Mouse (Mus musculus) MEL (cell line): ENCODE measurements at regions not wholly inside any gene's neighbourhood (a gene's known extent, or its start where the extent isn't known, plus 50 kb on each side); places are given as distances from the start of the nearest gene placed in this dataset.

Source experiments
- DNase-seq: peaks from one replicate; pipeline ENCODE4 v3.0.0; 2011; ENCODE audit warnings: low read depth, low spot score
- H3K27ac ChIP-seq: 2 replicates; pipeline ENCODE4 v1.5.1; 2012; ENCODE audit warnings: low read depth, mild to moderate bottlenecking, control low read depth, low read length, moderate library complexity; ENCODE audit not compliant: control insufficient read depth
- H3K27me3 ChIP-seq, 2 experiments: fragments of 150-350 bp in 1 of 2; sonication (generic) in 1 of 2; 2 replicates each; pipeline ENCODE4 v1.6.1; 2012; ENCODE audit warnings: low read length in 2 of 2, mild to moderate bottlenecking in 2 of 2, improper control_type of control experiment in 1 of 2, moderate library complexity in 1 of 2; ENCODE audit not compliant: insufficient read depth in 2 of 2, control insufficient read depth in 1 of 2
- H3K36me3 ChIP-seq, 2 experiments: 2 replicates each; pipeline ENCODE4 v1.6.1; 2012 to 2014; ENCODE audit warnings: low read length in 2 of 2, improper control_type of control experiment in 1 of 2, inconsistent platforms in 1 of 2, mild to moderate bottlenecking in 1 of 2; ENCODE audit not compliant: insufficient read depth in 2 of 2, control insufficient read depth in 1 of 2
- H3K4me1 ChIP-seq, 2 experiments: fragments of 150-350 bp in 1 of 2; sonication (generic) in 1 of 2; 2 replicates each; pipeline ENCODE4 v1.6.1; 2012; ENCODE audit warnings: low read length in 2 of 2, improper control_type of control experiment in 1 of 2, mild to moderate bottlenecking in 1 of 2; ENCODE audit not compliant: insufficient read depth in 2 of 2, control insufficient read depth in 1 of 2
- H3K4me3 ChIP-seq, 2 experiments: fragments of 150-350 bp in 1 of 2; sonication (generic) in 1 of 2; 2 replicates each; pipeline ENCODE4 v1.5.1; 2012; ENCODE audit warnings: low read depth in 2 of 2, low read length in 2 of 2, mild to moderate bottlenecking in 2 of 2, moderate library complexity in 2 of 2, control low read depth in 1 of 2, improper control_type of control experiment in 1 of 2; ENCODE audit not compliant: control insufficient read depth in 1 of 2, insufficient read depth in 1 of 2
- H3K79me2 ChIP-seq: 2 replicates; pipeline ENCODE4 v1.6.1; 2012; ENCODE audit warnings: mild to moderate bottlenecking, low read length, moderate library complexity; ENCODE audit not compliant: control insufficient read depth, poor library complexity, insufficient read depth
- H3K9ac ChIP-seq: 2 replicates; pipeline ENCODE4 v1.6.1; 2012; ENCODE audit warnings: low read depth, mild to moderate bottlenecking, control low read depth, low read length, moderate library complexity; ENCODE audit not compliant: control insufficient read depth, poor library complexity, severe bottlenecking
- H3K9me3 ChIP-seq: fragments of 150-350 bp; sonication (generic); replicated peaks from 2 replicates; pipeline ENCODE4 v1.6.1; 2012; ENCODE audit warnings: mild to moderate bottlenecking, low read length, improper control_type of control experiment, moderate library complexity; ENCODE audit not compliant: insufficient read depth
- BHLHE40 ChIP-seq: IDR thresholded peaks from 2 replicates; pipeline ENCODE4 v1.6.1; 2012; ENCODE audit warnings: low read depth, mild to moderate bottlenecking, inconsistent platforms, low read length, improper control_type of control experiment, borderline replicate concordance
- CHD1 ChIP-seq: IDR thresholded peaks from 2 replicates; pipeline ENCODE4 v1.6.1; 2012; ENCODE audit warnings: low read depth, mild to moderate bottlenecking, inconsistent platforms, low read length, improper control_type of control experiment
- CHD2 ChIP-seq: IDR thresholded peaks from 2 replicates; pipeline ENCODE4 v1.6.1; 2011; ENCODE audit warnings: low read length, improper control_type of control experiment
- CTCF ChIP-seq, 3 experiments: IDR thresholded peaks in 2 of 3; conservative IDR thresholded peaks in 1 of 3; 2 replicates each; pipeline ENCODE4 v1.5.1; 2011 to 2012; ENCODE audit warnings: low read length in 3 of 3, low read depth in 2 of 3, mild to moderate bottlenecking in 2 of 3, improper control_type of control experiment in 1 of 3, inconsistent platforms in 1 of 3, mixed read lengths in 1 of 3, moderate library complexity in 1 of 3; ENCODE audit not compliant: control insufficient read depth in 1 of 3, insufficient read depth in 1 of 3, poor library complexity in 1 of 3, severe bottlenecking in 1 of 3
- E2F4 ChIP-seq: IDR thresholded peaks from 2 replicates; pipeline ENCODE4 v1.6.1; 2011; ENCODE audit warnings: low read depth, low read length, improper control_type of control experiment, borderline replicate concordance
- ELF1 ChIP-seq: IDR thresholded peaks from 2 replicates; pipeline ENCODE4 v1.6.1; 2014; ENCODE audit warnings: low read depth, mild to moderate bottlenecking, inconsistent platforms, low read length, improper control_type of control experiment, moderate library complexity
- GABPA ChIP-seq: IDR thresholded peaks from 2 replicates; pipeline ENCODE4 v1.6.1; 2012; ENCODE audit warnings: low read depth, mild to moderate bottlenecking, inconsistent platforms, low read length, improper control_type of control experiment, moderate library complexity
- GATA1 ChIP-seq: IDR thresholded peaks from 2 replicates; pipeline ENCODE4 v1.6.1; 2011; ENCODE audit warnings: low read depth, low read length, improper control_type of control experiment
- MAFK ChIP-seq: IDR thresholded peaks from 2 replicates; pipeline ENCODE4 v1.6.1; 2011; ENCODE audit warnings: low read depth, mild to moderate bottlenecking, low read length, improper control_type of control experiment, borderline replicate concordance
- MXI1 ChIP-seq: IDR thresholded peaks from 2 replicates; pipeline ENCODE4 v1.6.1; 2011; ENCODE audit warnings: mild to moderate bottlenecking, low read depth, low read length, improper control_type of control experiment
- MYB ChIP-seq: IDR thresholded peaks from 2 replicates; pipeline ENCODE4 v1.6.1; 2011; ENCODE audit warnings: mild to moderate bottlenecking, low read depth, low read length, improper control_type of control experiment
- POLR2A ChIP-seq, 2 experiments: IDR thresholded peaks; 2 replicates each; pipeline ENCODE4 v1.6.1; 2011 to 2012; ENCODE audit warnings: low read length in 2 of 2, mild to moderate bottlenecking in 2 of 2, control low read depth in 1 of 2, improper control_type of control experiment in 1 of 2, low read depth in 1 of 2, moderate library complexity in 1 of 2; ENCODE audit not compliant: control insufficient read depth in 1 of 2, insufficient read depth in 1 of 2, poor library complexity in 1 of 2
- RAD21 ChIP-seq: IDR thresholded peaks from 2 replicates; pipeline ENCODE4 v1.6.1; 2011; ENCODE audit warnings: mild to moderate bottlenecking, low read depth, low read length, improper control_type of control experiment
- RCOR1 ChIP-seq: IDR thresholded peaks from 2 replicates; pipeline ENCODE4 v1.6.1; 2012; ENCODE audit warnings: low read depth, mild to moderate bottlenecking, inconsistent platforms, low read length, improper control_type of control experiment
- SIN3A ChIP-seq: IDR thresholded peaks from 2 replicates; pipeline ENCODE4 v1.6.1; 2012; ENCODE audit warnings: low read length, improper control_type of control experiment, inconsistent platforms
- SMC3 ChIP-seq: IDR thresholded peaks from 2 replicates; pipeline ENCODE4 v1.6.1; 2011; ENCODE audit warnings: low read depth, low read length, improper control_type of control experiment
- UBTF ChIP-seq: IDR thresholded peaks from 2 replicates; pipeline ENCODE4 v1.6.1; 2012; ENCODE audit warnings: low read depth, mild to moderate bottlenecking, inconsistent platforms, low read length, improper control_type of control experiment, moderate library complexity, borderline replicate concordance; ENCODE audit not compliant: insufficient read depth
- USF1 ChIP-seq: IDR thresholded peaks from 2 replicates; pipeline ENCODE4 v1.6.1; 2014; ENCODE audit warnings: low read depth, mild to moderate bottlenecking, inconsistent platforms, low read length, improper control_type of control experiment, moderate library complexity
- USF2 ChIP-seq, 2 experiments: IDR thresholded peaks; 2 replicates each; pipeline ENCODE4 v1.6.1; 2011 to 2012; ENCODE audit warnings: improper control_type of control experiment in 2 of 2, low read length in 2 of 2, borderline replicate concordance in 1 of 2, inconsistent platforms in 1 of 2, low read depth in 1 of 2, mild to moderate bottlenecking in 1 of 2; ENCODE audit not compliant: insufficient read depth in 1 of 2
- ZC3H11A ChIP-seq: IDR thresholded peaks from 2 replicates; pipeline ENCODE4 v1.6.1; 2012; ENCODE audit warnings: low read depth, mild to moderate bottlenecking, inconsistent platforms, low read length, improper control_type of control experiment
- ZMIZ1 ChIP-seq: IDR thresholded peaks from 2 replicates; pipeline ENCODE4 v1.6.1; 2012; ENCODE audit warnings: low read depth, mild to moderate bottlenecking, inconsistent platforms, low read length, improper control_type of control experiment, moderate library complexity

- TF ChIP-seq CTCF (IDR thresholded peaks at IDR 0.05 in 2 of 3, conservative IDR thresholded peaks at IDR 0.05 in 1 of 3; ENCODE audit: control insufficient read depth in 1 of 3, insufficient read depth in 1 of 3, low read depth in 2 of 3, low read length in 3 of 3, poor library complexity in 1 of 3, severe bottlenecking in 1 of 3) (peak in 1 of 3 experiments; percentile 50; a peak in 2 of 6 replicates), SMC3 (peak; percentile 39; the same call in 1 of the 2 replicates), RAD21 (peak; percentile 70), ZC3H11A (peak; percentile 39; the same call in 1 of the 2 replicates), E2F4 (no peak), SIN3A (no peak), ELF1 (0 out of 2 replicates have a peak, but pooled peaks have one; percentile 11), UBTF (no peak)
- TF ChIP-seq, all 39 proteins: peak for 5
- H3K9me3 ChIP-seq, result no peaks in the 10 kb centered on the region
- H3K36me3 ChIP-seq, result no peaks in the 10 kb centered on the region
- H3K79me2 ChIP-seq, result no peaks in the 10 kb centered on the region
- H3K4me3 ChIP-seq, result no peak overlapping the region
- no peak overlapping the region for H3K9ac ChIP-seq
- DNase-seq, result peak; percentile 33
- no peaks in the 10 kb centered on the region for H3K4me1 ChIP-seq
- H3K27me3 ChIP-seq, result no peaks in the 10 kb centered on the region
- no peak overlapping the region for H3K27ac ChIP-seq
These were observed 94.1 kb downstream of the Gm17521 start for GRCm38 (mm10) chrX:122935358-122935757.

- H3K9me3 ChIP-seq, result no peaks in the 10 kb centered on the region
- H3K79me2 ChIP-seq, result no peaks in the 10 kb centered on the region
- H3K4me3 ChIP-seq, result no peak overlapping the region
- H3K27ac ChIP-seq, result no peak overlapping the region
- H3K27me3 ChIP-seq, result no peaks in the 10 kb centered on the region
- DNase-seq, result no peak
- H3K4me1 ChIP-seq, result no peaks in the 10 kb centered on the region
- no peak overlapping the region for H3K9ac ChIP-seq
- no peaks in the 10 kb centered on the region for H3K36me3 ChIP-seq
- TF ChIP-seq ZMIZ1 (no peak), GATA1 (no peak), USF1 (no peak), MYB (no peak), RCOR1 (no peak), GABPA (no peak), MAFK (no peak), CHD1 (no peak), MXI1 (no peak), USF2 (IDR thresholded peaks at IDR 0.05; ENCODE audit: borderline replicate concordance in 1 of 2, insufficient read depth in 1 of 2, low read depth in 1 of 2, low read length in 2 of 2) (no peak), SIN3A (no peak), POLR2A (IDR thresholded peaks at IDR 0.05; ENCODE audit: control insufficient read depth in 1 of 2, insufficient read depth in 1 of 2, low read depth in 1 of 2, low read length in 2 of 2, poor library complexity in 1 of 2) (no peak), E2F4 (no peak), CHD2 (no peak), ELF1 (no peak), BHLHE40 (no peak)
These were observed 136.8 kb downstream of the Gm17521 start for GRCm38 (mm10) chrX:122892682-122893081.
